Mouse (Mus musculus): ENCODE data around the gene Dtx3l.

DNA sequence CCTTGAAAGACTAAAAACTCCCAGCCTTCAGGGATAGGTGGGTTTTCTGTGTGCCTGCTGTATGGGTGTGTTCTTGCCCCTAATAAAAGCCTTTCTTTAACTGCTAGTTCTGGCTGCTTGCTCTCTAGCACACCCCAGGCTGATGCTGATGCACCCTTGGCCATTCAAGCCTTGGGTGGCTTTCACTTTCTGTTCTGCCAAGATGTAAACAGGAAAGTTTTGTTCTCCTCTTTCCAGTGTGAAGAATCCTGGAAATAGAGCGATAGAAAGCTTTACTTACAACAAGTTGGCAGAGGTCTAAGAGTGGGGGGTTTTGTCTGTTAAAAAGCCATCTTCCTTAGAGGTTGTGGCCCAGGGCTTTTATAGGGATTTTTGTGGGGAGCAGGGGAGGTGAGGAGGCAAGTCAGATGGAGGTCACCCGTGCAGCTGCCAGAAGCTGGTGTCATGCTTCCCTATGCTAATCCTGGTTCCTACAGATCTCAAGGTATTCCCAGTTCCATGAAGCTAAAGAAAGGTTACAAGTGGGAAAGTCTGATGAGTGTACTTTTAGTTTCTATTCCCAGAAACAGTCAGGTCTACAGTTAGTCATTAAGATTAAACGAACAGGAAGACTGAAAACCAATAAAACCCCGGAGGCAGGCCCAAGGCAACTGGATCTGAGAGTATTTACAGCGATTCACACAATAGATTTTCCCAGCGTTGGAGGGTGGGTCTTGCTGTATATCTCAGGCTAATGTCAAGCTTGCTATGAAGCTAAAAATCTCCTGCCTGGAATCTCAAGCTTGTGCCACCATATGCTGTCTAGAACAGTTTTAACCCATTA lies 20.0 kb downstream of the Dtx3l start:
- TF ChIP-seq TAL1 (IDR thresholded peaks at IDR 0.05; ENCODE audit: low read length) (no peak), GATA1 (IDR thresholded peaks at IDR 0.05; ENCODE audit: low read length) (no peak)
